Comparison of ENCODE assay signal across 8 mouse cellular contexts in the genomic region with DNA sequence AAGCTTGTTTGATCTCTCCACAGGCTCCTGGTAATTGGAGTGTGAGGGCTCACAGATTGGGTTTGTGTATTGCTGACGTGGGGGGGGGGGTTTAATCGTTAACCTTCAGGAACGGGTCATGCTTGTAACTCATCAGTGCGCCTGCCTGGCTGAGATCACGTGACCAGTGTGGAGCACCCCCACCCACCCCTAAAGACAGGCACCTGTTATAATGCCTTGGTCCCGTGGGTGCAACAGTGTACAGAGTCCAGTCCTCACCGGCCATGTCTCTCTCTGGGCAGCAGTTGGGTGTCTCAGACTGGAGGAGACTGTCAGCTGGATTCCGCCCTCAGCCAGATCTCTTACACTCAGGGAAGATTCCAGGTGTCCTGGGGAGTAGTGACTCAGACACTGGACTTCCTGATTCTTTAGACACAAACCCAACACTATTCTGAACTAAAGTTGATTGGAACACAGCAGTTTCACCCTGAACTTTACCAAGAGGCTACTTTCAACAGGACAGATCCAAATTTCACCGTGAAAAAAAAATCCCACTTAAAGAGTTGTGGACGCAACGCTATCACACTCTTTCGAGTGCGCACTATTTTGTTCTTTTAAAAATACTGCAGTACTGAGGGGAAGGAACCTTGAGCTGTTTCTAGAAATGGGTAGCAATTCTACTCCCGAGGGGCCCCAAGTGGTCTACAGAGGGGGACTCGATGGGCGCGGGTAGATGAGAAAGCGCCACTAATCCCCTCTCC. TPM values are rescaled to one million over a fixed set of nuclear protein-coding genes. Genes with fewer than 3 reads are reported as not detected.
DNase-seq lines count a peak whose midpoint lies in the region; ATAC-seq and TF ChIP-seq lines count a peak whose summit lies in the region.

No protein-coding gene starts in this region.

- 4% methylated on average over 18 of the region's 18 CpGs for WGBS in intestine, embryonic 16.5 days
- WGBS in liver, embryonic 15.5 days (ENCODE audit: insufficient replicate concordance), result 6% methylated on average over 18 of the region's 18 CpGs

- peaks cover 21% of the 10 kb centered on the region for H3K4me1 ChIP-seq in intestine, embryonic 16.5 days (ENCODE audit: control insufficient read depth, insufficient read depth, low read length)
- peaks cover 10% of the 10 kb centered on the region; the same call in 1 of the 2 replicates for H3K4me1 ChIP-seq in liver, embryonic 15.5 days (replicated peaks)

- no peaks in the 10 kb centered on the region for H3K36me3 ChIP-seq in intestine, embryonic 16.5 days (ENCODE audit: control insufficient read depth, insufficient read depth, low read length)
- H3K36me3 ChIP-seq in liver, embryonic 15.5 days (replicated peaks), result no peaks in the 10 kb centered on the region

- H3K4me2 ChIP-seq in intestine, embryonic 16.5 days (ENCODE audit: low read depth, low read length), result peak overlapping the region; percentile 78
- peak overlapping the region; percentile 46 for H3K4me2 ChIP-seq in liver, embryonic 15.5 days

- no peak for DNase-seq in layer of hippocampus, adult 2 months (ENCODE audit: low spot score in 2 of 2)
- DNase-seq in layer of hippocampus, postnatal 25 days (ENCODE audit: extremely low spot score in 1 of 2, low spot score in 1 of 2), result no peak
- DNase-seq in embryo, embryonic 9.5 days (ENCODE audit: extremely low spot score), result peak; percentile 42
- peak; percentile 42 for DNase-seq in testis, postnatal 14 days (ENCODE audit: low spot score)
- no peak for DNase-seq in gastrocnemius, postnatal 14 days
- no peak for DNase-seq in cerebellum, postnatal 4 days (ENCODE audit: low spot score in 2 of 2)

- H3K27me3 ChIP-seq in intestine, embryonic 16.5 days (replicated peaks; ENCODE audit: control insufficient read depth, insufficient read depth, low read length), result peaks cover 7% of the 10 kb centered on the region
- H3K27me3 ChIP-seq in liver, embryonic 15.5 days, result peaks cover 61% of the 10 kb centered on the region

- peak overlapping the region; percentile 95 for H3K27ac ChIP-seq in layer of hippocampus, adult 2 months
- H3K27ac ChIP-seq in intestine, embryonic 16.5 days (ENCODE audit: low read length), result peak overlapping the region; percentile 93
- H3K27ac ChIP-seq in liver, embryonic 15.5 days (replicated peaks), result 0 out of 2 replicates have a peak overlapping the region, but pooled peaks have one; percentile 14

- intact Hi-C loops in gastrocnemius, postnatal 14 days (cut with DNase I; ENCODE audit: low total_unique reads), result no loop called here

- TF ChIP-seq CTCF in layer of hippocampus, adult 2 months (conservative IDR thresholded peaks at IDR 0.05), result no peak

- H3K4me3 ChIP-seq in layer of hippocampus, adult 2 months, result peak overlapping the region; percentile 76
- H3K4me3 ChIP-seq in intestine, embryonic 16.5 days (ENCODE audit: low read length), result peak overlapping the region; percentile 76
- peak overlapping the region; percentile 57 for H3K4me3 ChIP-seq in liver, embryonic 15.5 days (replicated peaks)

- no peaks in the 10 kb centered on the region for H3K9me3 ChIP-seq in intestine, embryonic 16.5 days (ENCODE audit: control insufficient read depth, low read length)
- H3K9me3 ChIP-seq in liver, embryonic 15.5 days (replicated peaks), result no peaks in the 10 kb centered on the region

- H3K9ac ChIP-seq in intestine, embryonic 16.5 days (ENCODE audit: low read depth, low read length), result peak overlapping the region; percentile 90
- H3K9ac ChIP-seq in liver, embryonic 15.5 days, result 0 out of 2 replicates have a peak overlapping the region, but pooled peaks have one; percentile 6

- ATAC-seq in intestine, embryonic 16.5 days, result peak; percentile 68
- ATAC-seq in liver, embryonic 15.5 days (ENCODE audit: insufficient read depth), result peak; percentile 65

RNA-seq across cellular contexts. Expression of a gene that starts 1.6 kb away (rescaled TPM):
- total RNA-seq in layer of hippocampus, adult 2 months (2021), result 10 to 100 TPM; 21.8 to 24.7 TPM
- 10 to 100 TPM; 25.2 to 26.1 TPM for total RNA-seq in layer of hippocampus, postnatal 25 days (2021)
- 4.5 and 5.1 TPM in 2 replicates for polyA plus RNA-seq in intestine, embryonic 16.5 days (2015; fragmentation: Nextera tagmentation; extraction: Ambion mirVana)
- 1.2 and 1.4 TPM in 2 replicates for polyA plus RNA-seq in liver, embryonic 15.5 days (2015; fragmentation: Nextera tagmentation; extraction: Ambion mirVana)
- 1 to 10 TPM; 2.2 to 3.6 TPM for total RNA-seq in gastrocnemius, postnatal 14 days (2021)

Comparison
In these comparisons a context has a peak if more than half of its experiments do, and no peak if none do; other contexts are left out.
1. DNase-seq: peak in embryo, embryonic 9.5 days (single experiment) and testis, postnatal 14 days (single experiment); none in layer of hippocampus, adult 2 months (0 of 2), layer of hippocampus, postnatal 25 days (0 of 2), gastrocnemius, postnatal 14 days (single experiment) and cerebellum, postnatal 4 days (0 of 2).
2. H3K27ac ChIP-seq: peak in every context shown above with its lines; median percentile 95 in layer of hippocampus, adult 2 months; 93 in intestine, embryonic 16.5 days; 14 in liver, embryonic 15.5 days.
3. RNA of a gene that starts 1.6 kb away (total RNA-seq): 25.2 to 26.1 TPM in layer of hippocampus, postnatal 25 days and 21.8 to 24.7 TPM in layer of hippocampus, adult 2 months; 2.2 to 3.6 TPM in gastrocnemius, postnatal 14 days; every median in the first group is over 4 times any median in the second.
4. Peak in every context shown above with its lines, with median percentiles within 50 percentile points of each other: H3K4me3 ChIP-seq.